25 mouse cellular contexts compared by ENCODE assay signal in the genomic region with DNA sequence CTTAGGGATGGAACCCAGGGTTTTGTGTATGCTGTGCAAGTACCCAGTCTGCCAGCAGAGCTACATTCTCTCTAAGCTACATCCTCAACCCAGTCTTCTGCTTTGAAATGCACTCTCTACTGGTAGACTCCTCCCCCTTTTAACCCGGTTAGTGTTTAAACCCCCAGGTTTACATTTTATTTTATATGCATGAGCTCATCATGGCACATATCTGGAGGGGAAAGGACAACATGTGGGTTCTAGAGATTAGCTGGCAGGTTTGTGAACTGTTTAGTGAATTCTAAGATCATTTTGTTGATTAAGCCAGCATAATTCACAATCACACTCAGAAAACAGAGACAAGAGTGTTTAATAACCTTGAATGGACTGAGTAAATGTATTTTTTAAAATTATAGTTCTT. TPM values are rescaled to one million over a fixed set of nuclear protein-coding genes. Genes with fewer than 3 reads are reported as not detected.
DNase-seq lines count a peak whose midpoint lies in the region; ATAC-seq lines count a peak whose summit lies in the region.
"Had no signal": no experiment of that assay in that cellular context is flagged by ENCODE, and none has a peak within 500 bp of the region (broad histone marks: within the 10 kb centered on the region; RNA-seq: fewer than 3 reads in every experiment).

No protein-coding gene starts in this region.

- no peaks in the 10 kb centered on the region for H3K36me3 ChIP-seq in lung, embryonic 16.5 days (ENCODE audit: control insufficient read depth, insufficient read depth, low read length)
- H3K36me3 ChIP-seq in liver, embryonic 16.5 days (ENCODE audit: control insufficient read depth, insufficient read depth) = no peaks in the 10 kb centered on the region
- no peaks in the 10 kb centered on the region for H3K36me3 ChIP-seq in midbrain, embryonic 10.5 days
- H3K36me3 ChIP-seq: forebrain, embryonic 12.5 days; hindbrain, embryonic 10.5 days; lung, embryonic 15.5 days had no signal

- no peak overlapping the region for H3K4me3 ChIP-seq in lung, embryonic 16.5 days (ENCODE audit: low read length)
- no peak overlapping the region for H3K4me3 ChIP-seq in liver, embryonic 16.5 days (ENCODE audit: low read depth, low read length)
- H3K4me3 ChIP-seq in midbrain, embryonic 10.5 days = no peak overlapping the region
- H3K4me3 ChIP-seq: erythroblast, embryonic 14.5 days; forebrain, embryonic 12.5 days; heart, embryonic 13.5 days; hindbrain, embryonic 10.5 days; lung, embryonic 15.5 days; megakaryocyte, embryonic 14.5 days had no signal

- no peak overlapping the region for H3K9ac ChIP-seq in lung, embryonic 16.5 days (ENCODE audit: low read length)
- H3K9ac ChIP-seq in liver, embryonic 16.5 days (ENCODE audit: low read depth, low read length) = no peak overlapping the region
- H3K9ac ChIP-seq: forebrain, embryonic 12.5 days; forebrain, postnatal 0 days; heart, embryonic 13.5 days; lung, embryonic 15.5 days had no signal

- intact Hi-C loops in left cerebral cortex, postnatal 10 days (cut with DNase I) = no loop called here

- H3K9me3 ChIP-seq in lung, embryonic 16.5 days (ENCODE audit: control insufficient read depth, low read length) = no peaks in the 10 kb centered on the region
- H3K9me3 ChIP-seq in liver, embryonic 16.5 days (replicated peaks; ENCODE audit: control insufficient read depth, low read length) = no peaks in the 10 kb centered on the region
- H3K9me3 ChIP-seq in midbrain, embryonic 10.5 days (replicated peaks) = no peaks in the 10 kb centered on the region
- H3K9me3 ChIP-seq: forebrain, embryonic 12.5 days; heart, embryonic 13.5 days; hindbrain, embryonic 10.5 days; lung, embryonic 15.5 days; megakaryocyte, embryonic 14.5 days had no signal

- H3K4me1 ChIP-seq in lung, embryonic 16.5 days (replicated peaks; ENCODE audit: control insufficient read depth, insufficient read depth, low read length) = 0 out of 2 replicates have a peak, but pooled peaks cover 5% of the 10 kb centered on the region
- H3K4me1 ChIP-seq in liver, embryonic 16.5 days (ENCODE audit: control insufficient read depth, low read depth, low read length) = peaks cover 27% of the 10 kb centered on the region
- no peaks in the 10 kb centered on the region for H3K4me1 ChIP-seq in midbrain, embryonic 10.5 days
- H3K4me1 ChIP-seq: forebrain, embryonic 12.5 days; hindbrain, embryonic 10.5 days had no signal

- no peaks in the 10 kb centered on the region for H3K27me3 ChIP-seq in lung, embryonic 16.5 days (ENCODE audit: control insufficient read depth, insufficient read depth, low read depth, low read length)
- H3K27me3 ChIP-seq in liver, embryonic 16.5 days (ENCODE audit: control insufficient read depth, insufficient read depth, low read depth, low read length) = no peaks in the 10 kb centered on the region
- no peaks in the 10 kb centered on the region for H3K27me3 ChIP-seq in midbrain, embryonic 10.5 days (ENCODE audit: low read depth, poor library complexity, severe bottlenecking)
- H3K27me3 ChIP-seq: forebrain, embryonic 12.5 days; heart, embryonic 13.5 days; lung, embryonic 15.5 days; megakaryocyte, embryonic 14.5 days had no signal

- 40% methylated on average over 1 of the region's 1 CpGs for WGBS in lung, embryonic 16.5 days
- WGBS in liver, embryonic 16.5 days (ENCODE audit: insufficient replicate concordance) = 13% methylated on average over 1 of the region's 1 CpGs
- 73% methylated on average over 1 of the region's 1 CpGs for WGBS in midbrain, embryonic 10.5 days

- no peak for DNase-seq in lung, adult 18-20 months
- no peak for DNase-seq in midbrain, embryonic 10.5 days (ENCODE audit: low spot score)
- no peak for DNase-seq in embryo, embryonic 11 days
- DNase-seq in left cerebral cortex, postnatal 10 days (ENCODE audit: extremely low spot score in 1 of 2, low spot score in 2 of 2) = no peak
- DNase-seq: adrenal gland, adult 8-10 months; cerebellum, adult 9-10 months; forebrain, postnatal 0 days; heart, postnatal 10 days; kidney, adult 2 months; kidney, postnatal 36 days; left cerebral cortex, postnatal 4 days; lung, postnatal 36 days; midbrain, embryonic 14.5 days; retina, postnatal 1 day; spleen, adult 18-20 months had no signal

- H3K27ac ChIP-seq in lung, embryonic 16.5 days (ENCODE audit: low read length) = peak overlapping the region; percentile 21; the same call in 1 of the 2 replicates
- peak overlapping the region; percentile 2; the same call in 1 of the 2 replicates for H3K27ac ChIP-seq in liver, embryonic 16.5 days (ENCODE audit: low read length)
- no peak overlapping the region for H3K27ac ChIP-seq in midbrain, embryonic 10.5 days (replicated peaks)
- H3K27ac ChIP-seq: forebrain, embryonic 12.5 days; heart, embryonic 13.5 days; hindbrain, embryonic 10.5 days; lung, embryonic 15.5 days had no signal

- no peak for ATAC-seq in lung, embryonic 16.5 days (ENCODE audit: low read depth)
- ATAC-seq in erythroid progenitor cell, adult 5-6 weeks (replicated peaks; ENCODE audit: low FRiP score, poor library complexity, severe bottlenecking) = peak; percentile 50
- ATAC-seq in liver, embryonic 16.5 days (ENCODE audit: low read depth) = peak; percentile 54
- ATAC-seq: forebrain, postnatal 0 days; hindbrain, embryonic 16.5 days had no signal

- H3K4me2 ChIP-seq in lung, embryonic 16.5 days (ENCODE audit: low read depth, low read length) = no peak overlapping the region
- no peak overlapping the region for H3K4me2 ChIP-seq in liver, embryonic 16.5 days (ENCODE audit: low read depth, low read length)
- H3K4me2 ChIP-seq: forebrain, embryonic 12.5 days; heart, embryonic 13.5 days; lung, embryonic 15.5 days had no signal

RNA-seq across cellular contexts. Expression of a gene that starts 9.3 kb away (rescaled TPM):
- polyA plus RNA-seq in lung, embryonic 16.5 days (2015; fragmentation: Nextera tagmentation; extraction: Ambion mirVana) = 8.9 and 11.6 TPM in 2 replicates
- total RNA-seq in erythroid progenitor cell, adult 5-6 weeks (2015; ENCODE audit: low replicate concordance) = 9.6 and 17.7 TPM in 2 replicates
- 10.4 and 25.2 TPM in 2 replicates for total RNA-seq in erythroid progenitor cell, adult 5-6 weeks (2017; ENCODE audit: low replicate concordance)
- polyA plus RNA-seq in liver, embryonic 16.5 days (2015; fragmentation: Nextera tagmentation; extraction: Ambion mirVana) = 4.0 and 5.9 TPM in 2 replicates
- polyA plus RNA-seq in midbrain, embryonic 10.5 days (2016; fragmentation: Nextera tagmentation; extraction: Ambion mirVana) = 3.5 and 3.8 TPM in 2 replicates
- 10 to 100 TPM; 26.4 to 30.1 TPM for total RNA-seq in left cerebral cortex, postnatal 10 days (2021)

RNA-seq across cellular contexts. Expression of a gene that starts 56.1 kb away (rescaled TPM):
- polyA plus RNA-seq in lung, embryonic 16.5 days (2015; fragmentation: Nextera tagmentation; extraction: Ambion mirVana) = 45.2 and 47.7 TPM in 2 replicates
- total RNA-seq in erythroid progenitor cell, adult 5-6 weeks (2015; ENCODE audit: low replicate concordance) = 18.0 and 18.9 TPM in 2 replicates
- total RNA-seq in erythroid progenitor cell, adult 5-6 weeks (2017; ENCODE audit: low replicate concordance) = 13.9 and 16.8 TPM in 2 replicates
- 20.1 and 21.4 TPM in 2 replicates for polyA plus RNA-seq in liver, embryonic 16.5 days (2015; fragmentation: Nextera tagmentation; extraction: Ambion mirVana)
- polyA plus RNA-seq in midbrain, embryonic 10.5 days (2016; fragmentation: Nextera tagmentation; extraction: Ambion mirVana) = 46.4 and 48.9 TPM in 2 replicates
- total RNA-seq in left cerebral cortex, postnatal 10 days (2021) = 10 to 100 TPM; 34.2 to 38.4 TPM
